Mouse (Mus musculus) yolk sac, embryonic 10.5 days (tissue): ENCODE measurements around the gene Gm11985.

Experiments
- DNase-seq: peaks from one replicate; pipeline ENCODE4 v3.0.0-alpha.2; 2017; ENCODE audit warnings: low spot score

The Gm11985 gene

GRCm38 (mm10) chr11:7199736-7200392 is 11.5 kb upstream of the Gm11985 start:
- no peak for DNase-seq

DNA sequence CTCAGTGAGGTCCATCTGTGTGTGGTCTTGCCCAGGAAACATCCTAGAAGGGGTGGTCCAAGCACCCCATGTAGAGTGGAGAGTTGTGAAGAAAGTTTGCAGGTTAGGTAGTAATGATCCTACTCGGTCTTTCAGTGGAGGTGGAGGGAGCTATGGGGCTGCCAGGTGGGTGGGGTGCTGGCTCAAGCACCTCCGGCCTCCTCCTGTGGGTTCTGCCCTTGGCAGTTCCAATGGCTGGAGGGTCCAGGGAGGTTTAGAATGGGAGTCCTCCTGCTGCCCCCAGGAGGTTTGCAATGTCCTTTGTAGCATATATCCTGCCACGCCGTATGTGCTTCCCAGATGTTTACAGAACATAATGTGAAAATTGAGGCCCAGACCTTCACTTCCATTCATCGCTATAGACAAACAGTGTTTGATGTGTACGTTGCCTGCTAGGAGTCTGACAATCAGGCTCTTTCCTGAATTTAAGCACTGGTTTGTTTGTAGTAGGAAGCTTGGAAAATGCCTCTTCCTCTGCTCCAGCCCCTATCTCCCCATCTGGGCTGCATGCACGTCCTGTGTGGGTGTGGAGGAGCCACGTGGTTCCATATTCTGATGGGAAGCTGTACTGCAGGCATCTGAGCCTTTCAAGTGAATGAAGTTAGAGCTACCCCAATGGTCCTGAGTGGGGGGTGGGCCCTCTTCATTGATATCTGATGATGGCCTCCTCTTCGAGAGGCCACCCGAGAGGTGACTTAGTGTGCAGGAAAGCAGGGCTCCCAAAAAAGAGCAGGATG is 10.3 kb upstream of the Gm11985 start:
- no peak for DNase-seq

- no peak for DNase-seq
Observed at GRCm38 (mm10) chr11:7198006-7198405, 9.6 kb upstream of the Gm11985 start.

GRCm38 (mm10) chr11:7197491-7197941 is 9.1 kb upstream of the Gm11985 start, which contains the start of gene Igfbp1:
Igfbp1 (plus strand) TSS chr11:7197782.
- peak; percentile 87 for DNase-seq

GRCm38 (mm10) chr11:7195312-7195685 is 6.9 kb upstream of the Gm11985 start:
- no peak for DNase-seq

DNA sequence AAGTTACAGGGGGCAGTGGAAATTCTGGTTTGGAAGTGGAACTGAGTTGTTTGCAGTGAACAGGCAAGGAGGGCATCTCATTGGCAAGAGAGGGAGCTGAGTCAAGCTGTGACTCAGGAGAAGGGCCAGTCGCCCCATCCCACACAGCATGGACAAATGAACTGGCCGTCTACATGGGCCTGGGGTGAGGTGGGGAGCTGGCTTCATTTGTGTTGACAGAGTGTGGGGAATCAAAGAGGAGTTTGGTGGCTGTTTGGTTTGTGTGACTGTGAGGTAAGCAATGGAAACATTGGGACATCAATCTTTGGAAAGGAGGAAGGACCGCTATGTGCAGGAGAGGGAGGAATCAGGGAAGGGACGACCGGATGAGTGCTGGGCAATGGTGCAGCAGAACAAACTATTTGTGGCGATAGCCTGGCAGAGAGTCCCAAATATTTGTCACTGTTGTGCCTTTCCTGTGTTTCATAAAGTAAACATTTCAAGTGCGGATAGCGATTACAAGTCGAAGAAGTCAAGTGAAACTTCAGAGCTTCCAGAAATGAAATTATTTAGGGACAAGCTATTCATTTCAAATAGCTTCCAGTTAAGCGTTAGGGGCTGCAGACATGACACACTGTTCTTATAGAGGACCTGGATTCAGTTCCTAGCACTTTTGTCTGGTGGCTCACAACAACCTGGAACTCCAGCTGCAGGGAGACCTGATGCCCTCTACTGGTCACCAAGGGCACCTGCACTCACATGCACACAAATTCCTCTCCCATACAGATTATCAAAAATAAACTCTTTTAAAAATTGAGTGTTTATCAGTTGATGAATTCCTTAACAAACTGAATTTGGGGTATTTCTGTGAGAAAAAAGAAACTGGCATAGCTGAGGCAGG is 6.3 kb upstream of the Gm11985 start:
- DNase-seq = no peak

DNA sequence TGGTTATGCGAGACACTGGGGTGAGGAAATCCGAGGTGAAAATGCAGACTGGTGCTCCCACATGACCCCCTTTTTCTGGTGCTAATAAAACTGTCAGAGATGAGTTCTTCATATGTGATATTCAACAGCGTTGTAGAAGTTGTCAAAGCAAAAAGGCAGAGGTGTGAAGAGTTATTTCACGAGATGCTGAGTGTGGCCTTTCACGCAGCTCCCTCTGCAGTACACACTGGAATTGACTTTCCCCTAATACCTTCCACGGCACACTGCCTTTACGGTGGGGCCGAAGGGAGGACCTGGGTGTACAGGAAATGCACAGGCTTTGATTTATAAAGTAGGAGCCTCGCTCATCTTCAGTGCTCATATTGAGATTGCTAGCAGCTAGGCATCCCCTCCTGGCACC is 4.8 kb upstream of the Gm11985 start:
- no peak for DNase-seq

DNA sequence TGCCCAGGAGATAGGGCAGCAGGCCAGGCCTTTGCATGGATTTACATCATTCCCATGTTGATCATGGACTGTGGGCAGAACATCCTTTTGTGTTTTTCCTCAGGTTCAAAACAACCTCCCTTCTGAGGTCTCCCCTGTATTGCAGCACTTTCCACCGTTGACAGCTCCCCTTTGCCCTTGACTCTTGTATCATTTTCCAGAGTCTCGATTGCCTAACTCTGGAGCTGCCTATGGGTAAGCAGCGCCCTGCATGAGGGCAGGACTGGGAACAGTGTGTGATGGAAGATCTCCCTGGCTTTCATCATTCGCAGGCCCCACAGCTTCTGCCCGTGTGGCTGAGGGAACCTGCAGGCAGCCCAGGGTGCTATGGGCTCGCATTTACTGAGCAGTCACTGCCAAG is 4.3 kb upstream of the Gm11985 start:
- no peak for DNase-seq

DNA sequence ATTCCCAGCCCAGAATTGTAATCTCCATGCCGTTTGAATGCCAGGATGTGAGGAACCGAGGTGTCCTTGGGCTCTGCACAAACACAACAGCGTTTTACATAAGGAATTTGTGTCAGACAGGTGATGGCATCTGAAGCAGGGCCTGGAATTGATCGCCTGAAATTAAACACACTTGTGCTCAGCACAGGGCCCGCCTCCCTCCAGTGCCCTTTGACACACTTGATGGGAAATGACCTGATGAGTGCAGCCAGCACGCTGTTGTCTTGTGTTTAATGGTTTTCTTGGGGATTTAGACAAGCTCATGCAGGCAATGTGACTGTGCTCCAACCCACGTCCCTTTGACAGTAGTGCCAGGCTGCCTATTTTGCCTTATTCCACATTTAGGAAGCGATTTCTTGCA is 897 bp downstream of the Gm11985 start:
- no peak for DNase-seq

- DNase-seq = no peak
Observed at GRCm38 (mm10) chr11:7184420-7184819, 3.9 kb downstream of the Gm11985 start.

DNA sequence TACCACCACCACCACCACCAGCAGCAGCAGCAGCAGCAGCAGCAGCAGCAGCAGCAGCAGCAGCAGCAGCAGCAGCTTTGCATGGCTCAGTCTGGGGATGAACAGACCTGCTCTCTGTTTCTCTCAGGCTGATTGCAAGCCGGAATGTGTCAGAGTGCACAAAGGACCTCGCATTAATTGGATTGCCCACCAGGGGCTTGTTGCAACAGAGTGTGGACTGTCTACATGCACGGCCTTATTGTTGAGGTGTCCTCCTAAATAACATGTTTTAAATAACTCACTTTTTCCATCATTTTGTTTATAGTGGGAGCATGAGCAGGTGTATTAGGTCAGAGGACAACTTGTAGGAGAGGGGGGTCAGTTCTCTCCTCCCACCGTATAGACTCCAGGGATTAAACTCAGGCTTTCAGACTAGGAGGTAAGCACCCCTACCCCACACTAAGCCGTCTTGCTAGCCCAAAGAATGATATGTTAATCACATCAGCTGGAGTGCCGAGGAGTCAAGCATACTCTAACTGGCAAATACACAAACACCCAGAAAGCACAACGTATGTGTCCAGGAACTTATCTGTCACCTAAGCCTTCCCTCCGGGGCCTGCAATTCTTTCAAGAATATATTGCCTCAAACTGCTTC is 5.8 kb downstream of the Gm11985 start:
- no peak for DNase-seq

DNA sequence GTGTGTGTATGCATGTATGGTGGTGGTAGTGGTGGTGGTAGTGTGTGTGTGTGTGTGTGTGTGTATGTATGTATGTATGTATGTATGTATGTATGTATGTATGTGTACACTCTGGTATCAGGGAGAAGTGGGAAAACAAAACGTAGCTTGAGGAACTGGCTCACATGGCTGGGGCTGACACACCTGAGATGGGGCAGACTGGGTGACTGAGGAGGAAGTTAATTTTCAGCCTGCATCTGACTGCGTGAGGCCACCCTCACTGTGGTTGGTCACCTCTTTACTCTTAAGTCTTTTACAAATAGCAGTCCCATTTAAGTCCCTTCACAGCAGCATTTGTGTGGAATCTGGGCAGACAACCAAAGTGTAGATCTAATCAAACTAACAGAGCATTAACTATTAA is 9.1 kb downstream of the Gm11985 start:
- DNase-seq = peak; percentile 40

DNA sequence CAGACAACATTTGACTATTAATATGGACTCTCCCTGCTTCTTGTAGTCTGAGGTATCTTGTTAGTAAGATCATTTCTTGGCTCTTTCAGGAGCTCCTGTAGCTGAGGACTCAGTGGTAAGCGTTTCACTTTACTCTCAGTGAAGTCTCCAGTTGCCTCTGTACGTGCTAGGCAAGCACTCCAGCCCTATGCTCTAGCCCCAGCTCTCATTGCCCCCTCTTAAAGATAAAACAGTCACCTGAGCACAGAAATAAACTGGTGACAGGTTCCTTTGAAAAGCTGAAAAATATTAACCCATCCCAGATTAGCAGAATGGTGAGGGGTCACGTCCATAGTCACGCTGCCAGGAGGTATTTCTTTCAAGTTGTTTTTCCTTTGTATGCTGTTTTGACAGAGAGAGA is 9.6 kb downstream of the Gm11985 start:
- peak; percentile 59 for DNase-seq

DNA sequence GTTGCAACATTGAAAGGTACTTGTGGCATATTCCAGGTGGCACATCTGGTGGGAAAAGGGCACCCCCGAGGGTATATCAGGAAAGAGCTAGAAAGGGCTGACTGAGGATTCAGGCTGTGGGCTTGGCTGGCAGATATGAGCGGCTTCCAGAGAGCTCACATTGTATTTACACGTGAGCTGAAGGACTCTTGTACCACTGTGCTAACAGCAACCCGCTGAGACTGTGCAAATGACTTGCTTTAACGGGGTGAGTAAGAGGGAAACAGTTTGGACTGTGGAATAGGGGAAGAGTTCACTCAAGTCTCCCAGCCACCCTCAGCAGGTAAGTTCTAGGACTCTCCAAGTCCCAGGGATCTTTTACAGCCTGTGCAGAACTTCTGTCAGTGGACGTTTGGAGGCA is 14.7 kb downstream of the Gm11985 start:
- DNase-seq = no peak

DNA sequence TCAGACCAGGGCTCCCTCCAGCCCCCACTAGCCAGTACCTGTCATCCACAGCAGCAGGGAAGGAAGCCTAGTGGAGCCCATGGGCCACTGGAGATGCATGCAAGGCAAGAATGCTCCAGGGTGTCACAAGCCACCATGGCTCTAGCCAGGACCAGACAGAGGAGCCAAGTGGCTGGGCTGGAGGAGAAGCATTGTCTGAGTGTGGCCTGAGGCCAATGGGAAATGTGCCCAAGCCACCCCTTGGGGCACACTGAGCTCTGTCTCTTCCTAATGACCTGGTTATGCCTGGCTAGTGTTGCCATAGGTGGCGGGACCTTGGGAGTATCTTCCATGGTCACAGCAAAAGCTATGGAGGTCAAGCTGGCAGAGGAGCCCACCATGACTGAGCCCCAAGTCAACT is 18.7 kb downstream of the Gm11985 start:
- DNase-seq = no peak

DNA sequence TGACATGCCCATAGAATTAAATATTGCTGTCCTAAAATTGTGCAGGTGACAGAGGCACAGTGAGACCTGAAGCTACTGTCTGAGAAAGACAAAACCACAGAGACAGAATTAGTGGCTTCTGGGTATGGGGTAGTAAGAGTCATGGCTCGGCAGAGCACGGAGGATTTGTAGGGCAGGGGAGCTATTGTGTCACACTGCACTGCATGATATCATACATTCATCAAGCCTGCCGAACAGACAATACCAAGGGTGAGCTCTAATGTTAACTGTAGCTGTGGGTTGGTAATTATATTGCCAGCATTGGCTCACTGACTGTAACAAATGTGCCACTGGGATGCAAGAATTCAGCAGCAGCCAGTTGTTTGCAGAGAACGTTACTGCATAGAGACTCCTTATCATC is 24.0 kb downstream of the Gm11985 start:
- no peak for DNase-seq

- peak; percentile 50 for DNase-seq
Observed at GRCm38 (mm10) chr11:7161502-7162174, 26.7 kb downstream of the Gm11985 start.

DNA sequence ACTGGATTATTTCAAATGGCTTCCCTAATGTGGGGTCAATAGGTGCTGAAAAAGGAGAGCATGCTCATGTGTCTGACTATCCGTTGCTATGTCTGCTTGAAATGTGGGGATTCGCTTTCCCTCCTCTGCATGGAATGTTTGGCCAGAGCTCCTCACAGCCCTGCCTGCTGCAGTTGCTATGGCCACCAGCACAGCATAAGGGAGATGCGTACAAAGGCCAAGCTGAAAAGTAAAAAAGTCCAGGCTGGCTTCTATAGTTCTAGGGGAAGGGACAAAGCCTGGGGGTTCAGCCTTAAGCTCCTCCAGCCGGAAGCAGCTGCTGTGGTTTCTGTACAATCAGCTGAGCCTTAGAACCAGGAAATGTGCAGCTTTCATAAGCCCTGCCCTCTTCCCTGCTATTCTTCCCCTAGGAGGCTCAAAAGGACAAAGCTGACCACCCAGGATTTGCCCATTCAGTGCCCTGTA is 27.7 kb downstream of the Gm11985 start:
- peak; percentile 62 for DNase-seq

GRCm38 (mm10) chr11:7160146-7160545 is 28.2 kb downstream of the Gm11985 start:
- DNase-seq = no peak

- no peak for DNase-seq
Observed at GRCm38 (mm10) chr11:7158196-7158595, 30.2 kb downstream of the Gm11985 start.

DNA sequence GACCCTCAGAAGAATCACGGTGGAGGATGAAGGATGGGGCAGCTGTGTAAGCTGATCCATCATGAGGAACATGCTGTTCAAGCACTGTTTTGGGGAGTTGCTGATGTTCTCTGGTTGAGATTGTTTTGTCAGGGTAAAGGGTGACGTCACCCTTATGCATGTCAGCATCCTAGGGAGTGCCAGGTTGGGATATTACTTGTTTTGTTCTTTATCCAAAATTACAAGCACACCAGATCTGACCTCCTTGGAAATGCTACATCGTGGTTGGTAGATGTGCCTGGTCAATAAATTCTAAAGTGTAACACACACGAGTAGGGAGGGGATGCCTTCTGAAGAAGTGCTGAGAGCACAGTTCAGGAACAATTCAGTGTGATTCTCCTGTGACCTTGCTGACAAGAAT is 31.9 kb downstream of the Gm11985 start:
- DNase-seq = no peak
